Mouse (Mus musculus): ENCODE results near the gene Rgs11. TPM values are rescaled to one million over a fixed set of nuclear protein-coding genes. Genes with fewer than 3 reads are reported as not detected.
"Not testable (repeated sequence)": the region's sequence is repeated elsewhere in the genome, so short reads cannot be mapped to it uniquely, and the experiment has no call there.

Rgs11 gene
- 9.2 and 10.6 TPM in 2 replicates for polyA plus RNA-seq (2012; rRNA removed)

DNA sequence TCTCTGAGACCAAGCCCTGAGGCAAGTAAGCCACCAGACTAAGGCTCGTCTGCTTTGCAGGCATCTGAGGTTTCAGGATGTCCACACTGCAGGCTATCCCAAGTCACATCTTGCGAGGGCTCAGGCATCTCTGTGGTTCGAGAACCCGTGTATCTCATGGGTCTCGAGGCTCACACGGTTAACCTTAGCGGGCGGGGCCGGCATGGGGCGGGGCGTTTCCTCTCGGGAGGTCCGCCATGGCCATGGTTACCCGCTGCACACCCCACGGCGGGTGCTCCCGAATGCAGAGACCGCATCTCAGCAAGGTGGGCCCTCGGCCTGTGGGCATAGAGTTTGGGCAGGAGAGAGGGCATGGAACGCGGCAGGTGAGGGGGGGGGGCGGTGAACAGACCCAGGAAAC lies at the start of gene Rgs11:
TSS of gene Rgs11 (plus strand) at position 215 of the 400 bp plus-strand sequence.
- WGBS, result 2% methylated on average over 22 of the region's 22 CpGs
- Histone ChIP-seq H3K27me3 (ENCODE audit: control insufficient read depth, insufficient read depth, low read length) (peaks cover 3% of the 10 kb centered on the region; the same call in 1 of the 2 replicates), H3K36me3 (ENCODE audit: control insufficient read depth, insufficient read depth, low read length) (no peaks in the 10 kb centered on the region), H3K4me1 (replicated peaks; ENCODE audit: control insufficient read depth, insufficient read depth, low read length) (peaks cover 18% of the 10 kb centered on the region), H3K27ac (ENCODE audit: control insufficient read depth, insufficient read depth, low read length) (no peak within 1 kb of the TSS), H3K4me3 (ENCODE audit: control insufficient read depth, insufficient read depth, low read length) (peak within 1 kb of the TSS; percentile 45)
- DNase-seq, result peak; percentile 43
- TF ChIP-seq CTCF (IDR thresholded peaks at IDR 0.05; ENCODE audit: borderline replicate concordance, control insufficient read depth, extremely low read depth, insufficient read depth, low read length, poor library complexity) (no peak), POLR2A (IDR thresholded peaks at IDR 0.05; ENCODE audit: control insufficient read depth, extremely low read depth, insufficient read depth, low read length, poor library complexity) (no peak)

GRCm38 (mm10) chr17:26162736-26163135 lies 40.0 kb upstream of the Rgs11 start:
- Histone ChIP-seq H3K27ac (ENCODE audit: control insufficient read depth, insufficient read depth, low read length) (no peak overlapping the region), H3K27me3 (ENCODE audit: control insufficient read depth, insufficient read depth, low read length) (no peaks in the 10 kb centered on the region), H3K36me3 (ENCODE audit: control insufficient read depth, insufficient read depth, low read length) (no peaks in the 10 kb centered on the region), H3K4me3 (ENCODE audit: control insufficient read depth, insufficient read depth, low read length) (no peak overlapping the region), H3K4me1 (replicated peaks; ENCODE audit: control insufficient read depth, insufficient read depth, low read length) (no peaks in the 10 kb centered on the region)
- TF ChIP-seq POLR2A (IDR thresholded peaks at IDR 0.05; ENCODE audit: control insufficient read depth, extremely low read depth, insufficient read depth, low read length, poor library complexity) (no peak), CTCF (IDR thresholded peaks at IDR 0.05; ENCODE audit: borderline replicate concordance, control insufficient read depth, extremely low read depth, insufficient read depth, low read length, poor library complexity) (no peak)
- 92% methylated on average over 1 of the region's 1 CpGs for WGBS
- DNase-seq, result no peak

DNA sequence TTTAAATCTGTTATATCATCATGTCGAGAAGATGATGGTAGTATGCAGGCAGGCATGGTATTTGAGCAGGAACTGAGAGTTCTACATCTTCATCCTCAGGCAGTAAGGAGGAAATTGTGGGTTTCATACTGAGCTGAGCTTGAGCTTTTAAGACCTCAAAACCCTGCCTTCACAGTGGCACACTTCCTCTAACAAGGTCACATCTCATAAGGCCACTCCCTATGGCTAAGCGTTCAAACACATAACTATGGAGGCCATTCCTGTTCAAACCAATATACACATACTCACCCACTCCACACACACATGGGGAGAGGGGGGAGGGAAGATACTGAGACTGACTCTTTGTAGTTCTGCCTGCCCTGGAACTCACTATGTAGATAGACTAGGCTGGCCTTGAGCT lies 34.7 kb upstream of the Rgs11 start:
- H3K27ac ChIP-seq (ENCODE audit: control insufficient read depth, insufficient read depth, low read length), result no peak overlapping the region; the same call in 1 of the 2 replicates
- H3K4me3 ChIP-seq (ENCODE audit: control insufficient read depth, insufficient read depth, low read length), result no peak overlapping the region
- TF ChIP-seq POLR2A (IDR thresholded peaks at IDR 0.05; ENCODE audit: control insufficient read depth, extremely low read depth, insufficient read depth, low read length, poor library complexity) (no peak), CTCF (IDR thresholded peaks at IDR 0.05; ENCODE audit: borderline replicate concordance, control insufficient read depth, extremely low read depth, insufficient read depth, low read length, poor library complexity) (no peak)
- no peaks in the 10 kb centered on the region for H3K4me1 ChIP-seq (replicated peaks; ENCODE audit: control insufficient read depth, insufficient read depth, low read length)
- no peaks in the 10 kb centered on the region for H3K36me3 ChIP-seq (ENCODE audit: control insufficient read depth, insufficient read depth, low read length)
- peak; percentile 43 for DNase-seq
- 9% methylated on average over 2 of the region's 2 CpGs for WGBS
- no peaks in the 10 kb centered on the region for H3K27me3 ChIP-seq (ENCODE audit: control insufficient read depth, insufficient read depth, low read length)

DNA sequence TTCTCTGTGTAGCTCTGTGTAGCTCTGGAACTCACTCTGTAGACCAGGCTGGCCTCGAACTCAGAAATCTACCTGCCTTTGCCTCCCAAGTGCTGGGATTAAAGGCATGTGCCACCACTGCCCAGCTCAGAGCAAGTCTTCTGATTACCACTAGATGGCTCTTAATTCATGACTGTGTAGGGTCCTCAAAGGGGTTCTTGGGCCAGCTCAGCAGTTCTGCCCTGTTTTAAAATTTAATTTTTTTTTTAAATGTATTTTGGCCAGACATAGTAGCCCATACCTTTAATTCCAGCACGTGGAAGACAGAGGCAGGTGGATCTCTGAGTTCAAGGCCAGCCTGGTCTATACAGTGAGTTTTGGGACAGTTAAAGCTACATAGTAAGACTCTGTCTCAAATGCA lies 27.5 kb upstream of the Rgs11 start:
- 92% methylated on average over 2 of the region's 2 CpGs for WGBS
- not testable (repeated sequence) for H3K4me3 ChIP-seq (ENCODE audit: control insufficient read depth, insufficient read depth, low read length); H3K27ac ChIP-seq (ENCODE audit: control insufficient read depth, insufficient read depth, low read length); H3K27me3 ChIP-seq (ENCODE audit: control insufficient read depth, insufficient read depth, low read length); DNase-seq; H3K4me1 ChIP-seq (replicated peaks; ENCODE audit: control insufficient read depth, insufficient read depth, low read length)
- peaks cover 25% of the 10 kb centered on the region for H3K36me3 ChIP-seq (ENCODE audit: control insufficient read depth, insufficient read depth, low read length)

GRCm38 (mm10) chr17:26178611-26179010 lies 24.1 kb upstream of the Rgs11 start:
- no peaks in the 10 kb centered on the region for H3K4me1 ChIP-seq (replicated peaks; ENCODE audit: control insufficient read depth, insufficient read depth, low read length)
- no peaks in the 10 kb centered on the region for H3K27me3 ChIP-seq (ENCODE audit: control insufficient read depth, insufficient read depth, low read length)
- no peak for TF ChIP-seq POLR2A (IDR thresholded peaks at IDR 0.05; ENCODE audit: control insufficient read depth, extremely low read depth, insufficient read depth, low read length, poor library complexity)
- no peak for TF ChIP-seq CTCF (IDR thresholded peaks at IDR 0.05; ENCODE audit: borderline replicate concordance, control insufficient read depth, extremely low read depth, insufficient read depth, low read length, poor library complexity)
- no peak overlapping the region for H3K4me3 ChIP-seq (ENCODE audit: control insufficient read depth, insufficient read depth, low read length)
- no peak overlapping the region for H3K27ac ChIP-seq (ENCODE audit: control insufficient read depth, insufficient read depth, low read length)
- no peak for DNase-seq
- H3K36me3 ChIP-seq (ENCODE audit: control insufficient read depth, insufficient read depth, low read length), result peaks cover 39% of the 10 kb centered on the region

DNA sequence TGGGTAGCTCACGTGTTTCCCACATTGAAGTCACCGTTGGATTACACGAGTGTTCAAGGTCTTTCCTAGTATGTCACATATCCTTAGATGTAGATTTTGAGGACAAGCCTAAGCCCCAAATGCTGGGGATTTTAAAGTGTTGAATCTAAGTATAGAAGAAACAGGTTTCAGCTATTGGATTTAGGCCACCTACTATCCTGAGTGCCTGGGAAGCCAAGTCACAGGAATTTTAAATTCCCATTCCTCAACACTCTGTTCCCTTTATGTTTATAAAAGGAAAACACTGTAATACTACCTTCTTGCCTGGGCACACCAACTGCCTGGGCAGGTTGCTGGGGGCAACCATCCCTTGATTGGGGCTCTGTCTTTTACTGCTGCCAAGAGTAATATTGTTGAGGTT lies 21.6 kb upstream of the Rgs11 start:
- Histone ChIP-seq H3K27me3 (ENCODE audit: control insufficient read depth, insufficient read depth, low read length) (no peaks in the 10 kb centered on the region), H3K36me3 (ENCODE audit: control insufficient read depth, insufficient read depth, low read length) (peaks cover 44% of the 10 kb centered on the region), H3K27ac (ENCODE audit: control insufficient read depth, insufficient read depth, low read length) (no peak overlapping the region), H3K4me3 (ENCODE audit: control insufficient read depth, insufficient read depth, low read length) (no peak overlapping the region), H3K4me1 (replicated peaks; ENCODE audit: control insufficient read depth, insufficient read depth, low read length) (no peaks in the 10 kb centered on the region)
- 98% methylated on average over 3 of the region's 3 CpGs for WGBS
- TF ChIP-seq POLR2A (IDR thresholded peaks at IDR 0.05; ENCODE audit: control insufficient read depth, extremely low read depth, insufficient read depth, low read length, poor library complexity) (no peak), CTCF (IDR thresholded peaks at IDR 0.05; ENCODE audit: borderline replicate concordance, control insufficient read depth, extremely low read depth, insufficient read depth, low read length, poor library complexity) (no peak)
- DNase-seq, result no peak

GRCm38 (mm10) chr17:26187592-26187991 lies 15.2 kb upstream of the Rgs11 start:
- H3K27ac ChIP-seq (ENCODE audit: control insufficient read depth, insufficient read depth, low read length), result no peak overlapping the region
- H3K4me1 ChIP-seq (replicated peaks; ENCODE audit: control insufficient read depth, insufficient read depth, low read length), result no peaks in the 10 kb centered on the region
- H3K4me3 ChIP-seq (ENCODE audit: control insufficient read depth, insufficient read depth, low read length), result no peak overlapping the region
- peaks cover 88% of the 10 kb centered on the region for H3K36me3 ChIP-seq (ENCODE audit: control insufficient read depth, insufficient read depth, low read length)
- H3K27me3 ChIP-seq (ENCODE audit: control insufficient read depth, insufficient read depth, low read length), result no peaks in the 10 kb centered on the region
- 100% methylated on average over 5 of the region's 5 CpGs for WGBS
- TF ChIP-seq POLR2A (IDR thresholded peaks at IDR 0.05; ENCODE audit: control insufficient read depth, extremely low read depth, insufficient read depth, low read length, poor library complexity), result no peak
- TF ChIP-seq CTCF (IDR thresholded peaks at IDR 0.05; ENCODE audit: borderline replicate concordance, control insufficient read depth, extremely low read depth, insufficient read depth, low read length, poor library complexity), result no peak
- no peak for DNase-seq

All from thymus, adult 2 months (tissue).